Mouse (Mus musculus): ENCODE measurements around the gene Uxs1. TPM values are rescaled to one million over a fixed set of nuclear protein-coding genes. Genes with fewer than 3 reads are reported as not detected.

The Uxs1 gene
- 42.6 and 44.2 TPM in 2 replicates for polyA plus RNA-seq (2011; ENCODE audit: insufficient read length, low read depth, missing spikeins)

DNA sequence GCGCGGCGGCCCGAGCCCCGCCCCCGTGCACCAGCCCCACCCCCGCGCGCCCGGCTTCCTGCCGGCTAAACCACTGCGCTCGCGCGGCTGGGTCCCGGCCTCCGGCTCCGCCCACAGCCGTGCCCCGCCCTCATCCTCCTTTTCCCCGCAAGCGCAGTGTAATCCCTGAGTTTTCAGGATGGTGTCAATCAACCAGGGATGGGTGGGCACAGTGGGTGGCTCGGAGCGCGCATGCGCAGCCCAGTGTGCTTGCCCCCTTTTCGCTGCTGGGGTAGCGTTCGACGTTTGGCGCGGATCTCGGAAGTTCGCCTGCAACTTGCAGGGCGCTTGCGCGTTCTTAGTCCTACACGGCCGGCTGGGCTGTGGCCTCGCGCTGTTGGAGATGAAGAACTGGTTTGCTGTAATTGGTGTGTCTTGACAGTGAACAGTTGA, at the start of gene Uxs1:
Uxs1 (minus strand) TSS at position 38 of the 432 bp plus-strand sequence.
- TF ChIP-seq CTCF (IDR thresholded peaks at IDR 0.05; ENCODE audit: borderline replicate concordance, insufficient read depth, low read length) (no peak), POLR2A (IDR thresholded peaks at IDR 0.05; ENCODE audit: low read depth, low read length) (peak; percentile 98)
- peak within 1 kb of the TSS; percentile 76 for H3K27ac ChIP-seq (ENCODE audit: insufficient read depth, low read length)
- H3K4me1 ChIP-seq (ENCODE audit: control insufficient read depth, insufficient read depth, low read length): no peaks in the 10 kb centered on the region
- H3K4me3 ChIP-seq (ENCODE audit: insufficient read depth, low read length): peak within 1 kb of the TSS; percentile 71

DNA sequence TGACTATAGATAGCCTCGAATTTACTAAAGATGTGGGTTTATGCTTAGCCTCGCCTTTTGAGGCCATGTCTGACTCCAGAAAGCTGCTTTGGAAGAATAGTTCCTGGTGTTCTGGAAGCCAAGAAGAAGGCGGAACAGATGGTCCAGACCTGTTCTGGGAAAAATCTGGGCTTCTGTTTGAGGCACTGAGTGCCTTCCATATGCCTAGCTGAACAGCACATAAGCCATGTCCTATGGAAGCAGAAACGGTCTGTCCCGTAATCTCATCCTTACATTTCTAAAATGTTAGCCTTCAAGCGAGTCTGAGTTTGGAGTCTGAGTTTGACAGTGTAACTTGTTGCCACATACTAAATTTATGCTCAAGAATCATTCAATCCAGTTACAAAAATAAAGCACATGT, 49.6 kb upstream of the Uxs1 start:
- Histone ChIP-seq H3K27ac (ENCODE audit: insufficient read depth, low read length) (no peak overlapping the region), H3K4me1 (ENCODE audit: control insufficient read depth, insufficient read depth, low read length) (no peaks in the 10 kb centered on the region), H3K4me3 (ENCODE audit: insufficient read depth, low read length) (no peak overlapping the region)
- TF ChIP-seq POLR2A (IDR thresholded peaks at IDR 0.05; ENCODE audit: low read depth, low read length) (no peak), CTCF (IDR thresholded peaks at IDR 0.05; ENCODE audit: borderline replicate concordance, insufficient read depth, low read length) (no peak)

DNA sequence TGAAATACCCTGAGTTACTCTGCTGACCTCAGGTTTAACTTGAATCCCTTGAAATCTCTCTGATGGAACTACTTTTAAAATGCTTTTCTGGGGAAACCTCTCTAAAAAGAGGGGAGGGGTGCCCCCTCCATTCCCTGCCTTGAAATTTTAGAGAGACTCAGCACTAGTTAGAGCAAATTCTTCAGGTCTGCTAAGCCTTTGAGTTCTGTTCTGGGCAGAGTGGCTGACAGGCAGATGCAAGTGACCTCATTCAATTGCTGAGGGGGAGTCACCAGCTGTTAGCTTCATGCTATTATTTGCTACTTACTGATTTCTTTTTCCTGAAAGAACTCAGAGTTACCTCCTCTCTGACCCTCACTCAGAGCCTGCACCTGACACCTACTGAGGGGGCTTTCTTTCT, 43.5 kb upstream of the Uxs1 start:
- Histone ChIP-seq H3K4me3 (ENCODE audit: insufficient read depth, low read length) (no peak overlapping the region), H3K27ac (ENCODE audit: insufficient read depth, low read length) (no peak overlapping the region), H3K4me1 (ENCODE audit: control insufficient read depth, insufficient read depth, low read length) (no peaks in the 10 kb centered on the region)
- TF ChIP-seq POLR2A (IDR thresholded peaks at IDR 0.05; ENCODE audit: low read depth, low read length) (no peak), CTCF (IDR thresholded peaks at IDR 0.05; ENCODE audit: borderline replicate concordance, insufficient read depth, low read length) (no peak)

DNA sequence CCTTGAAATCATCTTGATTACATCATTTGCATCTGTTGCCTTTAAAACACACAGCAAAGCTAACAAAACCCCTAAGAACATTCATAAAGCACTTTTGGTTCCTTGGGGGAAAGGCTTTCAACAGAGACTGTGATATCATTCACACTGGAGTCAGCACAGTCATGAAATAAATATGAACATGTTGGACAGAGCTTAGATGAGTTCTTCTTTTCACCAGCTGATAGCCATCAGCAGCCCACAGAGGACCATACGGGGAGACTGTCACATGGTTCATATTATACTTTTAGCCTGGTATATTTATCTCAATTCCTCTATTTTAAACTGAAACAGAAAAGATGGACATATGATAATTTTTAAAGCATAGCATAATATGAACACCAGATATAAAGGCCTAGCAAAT, 40.9 kb upstream of the Uxs1 start:
- no peak for TF ChIP-seq POLR2A (IDR thresholded peaks at IDR 0.05; ENCODE audit: low read depth, low read length)
- TF ChIP-seq CTCF (IDR thresholded peaks at IDR 0.05; ENCODE audit: borderline replicate concordance, insufficient read depth, low read length): no peak
- H3K4me3 ChIP-seq (ENCODE audit: insufficient read depth, low read length): no peak overlapping the region
- H3K27ac ChIP-seq (ENCODE audit: insufficient read depth, low read length): no peak overlapping the region
- H3K4me1 ChIP-seq (ENCODE audit: control insufficient read depth, insufficient read depth, low read length): no peaks in the 10 kb centered on the region

DNA sequence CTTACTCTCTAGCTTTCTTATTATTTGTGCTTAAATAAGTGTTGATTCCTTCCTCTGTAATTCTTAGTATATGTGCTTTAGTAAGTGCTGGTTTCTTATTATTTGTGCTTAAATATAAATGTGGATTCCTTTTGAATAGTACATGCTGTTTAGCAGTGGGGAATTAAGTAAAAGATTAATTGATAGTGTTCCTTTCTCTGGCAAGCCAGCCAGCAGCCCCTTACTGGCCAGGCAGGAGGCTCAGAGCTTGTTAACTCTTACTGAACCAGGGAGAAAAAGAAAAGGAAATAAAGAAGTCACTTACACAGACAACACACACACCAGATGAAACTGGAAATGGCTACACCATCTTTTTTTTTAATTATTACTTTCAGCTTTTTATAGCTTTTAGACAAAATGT, 37.2 kb upstream of the Uxs1 start:
- no peak overlapping the region for H3K27ac ChIP-seq (ENCODE audit: insufficient read depth, low read length)
- no peak for TF ChIP-seq POLR2A (IDR thresholded peaks at IDR 0.05; ENCODE audit: low read depth, low read length)
- no peak for TF ChIP-seq CTCF (IDR thresholded peaks at IDR 0.05; ENCODE audit: borderline replicate concordance, insufficient read depth, low read length)
- H3K4me1 ChIP-seq (ENCODE audit: control insufficient read depth, insufficient read depth, low read length): no peaks in the 10 kb centered on the region; the same call in 1 of the 2 replicates
- no peak overlapping the region for H3K4me3 ChIP-seq (ENCODE audit: insufficient read depth, low read length)

DNA sequence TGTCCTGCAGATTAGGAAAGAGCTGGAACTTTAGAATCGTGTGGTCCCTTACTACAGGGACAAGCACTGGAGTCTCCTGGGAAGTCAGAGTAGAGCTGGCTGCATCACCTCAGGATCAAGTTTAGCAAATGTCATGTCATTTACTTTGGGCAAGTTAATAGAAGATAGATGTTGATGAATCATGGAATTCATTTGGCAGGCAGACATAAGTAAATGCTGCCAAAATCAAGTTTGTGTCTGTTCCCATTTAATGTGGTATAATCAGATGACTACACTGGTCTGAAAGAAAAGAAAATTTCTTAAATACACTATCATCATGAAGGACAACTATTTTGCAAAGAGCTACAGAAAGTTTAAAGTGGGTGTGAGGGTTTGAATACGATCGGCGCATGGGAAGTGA, 35.0 kb upstream of the Uxs1 start:
- no peak overlapping the region for H3K4me3 ChIP-seq (ENCODE audit: insufficient read depth, low read length)
- TF ChIP-seq POLR2A (IDR thresholded peaks at IDR 0.05; ENCODE audit: low read depth, low read length) (no peak), CTCF (IDR thresholded peaks at IDR 0.05; ENCODE audit: borderline replicate concordance, insufficient read depth, low read length) (no peak)
- H3K4me1 ChIP-seq (ENCODE audit: control insufficient read depth, insufficient read depth, low read length): no peaks in the 10 kb centered on the region; the same call in 1 of the 2 replicates
- no peak overlapping the region for H3K27ac ChIP-seq (ENCODE audit: insufficient read depth, low read length)

DNA sequence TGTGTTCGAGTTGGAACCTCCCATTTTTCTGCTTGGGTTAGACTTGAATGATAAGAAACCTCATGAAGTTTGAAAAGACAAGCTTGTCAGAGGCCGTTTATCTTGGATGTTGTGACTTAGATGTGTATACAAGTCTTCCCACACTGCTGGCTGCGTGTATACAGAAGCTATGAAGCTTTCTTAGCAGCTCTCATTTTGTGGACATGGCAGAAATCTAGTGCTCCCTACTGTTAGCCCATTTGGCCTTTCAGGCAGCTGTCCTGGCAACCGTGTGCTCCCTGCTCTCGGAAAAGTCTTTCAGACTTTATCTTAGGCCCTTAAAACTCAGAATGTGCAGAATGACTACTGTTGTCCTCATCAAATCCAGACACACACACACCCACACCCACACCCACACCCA, 31.4 kb upstream of the Uxs1 start:
- no peak overlapping the region for H3K27ac ChIP-seq (ENCODE audit: insufficient read depth, low read length)
- no peak overlapping the region for H3K4me3 ChIP-seq (ENCODE audit: insufficient read depth, low read length)
- H3K4me1 ChIP-seq (ENCODE audit: control insufficient read depth, insufficient read depth, low read length): no peaks in the 10 kb centered on the region; the same call in 1 of the 2 replicates
- TF ChIP-seq POLR2A (IDR thresholded peaks at IDR 0.05; ENCODE audit: low read depth, low read length) (no peak), CTCF (IDR thresholded peaks at IDR 0.05; ENCODE audit: borderline replicate concordance, insufficient read depth, low read length) (no peak)

DNA sequence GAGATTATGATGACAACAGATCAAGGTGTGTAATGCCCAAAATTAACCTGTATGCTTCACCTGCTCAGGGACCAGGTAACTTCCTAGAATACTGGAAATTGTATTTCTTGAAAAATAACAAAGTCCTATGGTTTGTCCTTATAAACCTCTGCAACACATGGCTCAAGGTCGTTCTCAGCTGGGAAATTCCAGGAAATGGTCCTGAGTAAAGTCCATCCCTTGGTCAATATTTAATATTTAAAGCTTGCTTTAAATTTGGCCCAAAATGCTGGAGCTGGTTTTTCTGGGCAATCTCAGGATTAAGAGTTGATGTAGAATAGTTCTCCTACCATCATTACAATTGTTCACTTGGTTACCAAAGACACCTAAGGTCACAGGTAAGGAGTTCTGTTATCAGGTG, 30.1 kb upstream of the Uxs1 start:
- no peak for TF ChIP-seq CTCF (IDR thresholded peaks at IDR 0.05; ENCODE audit: borderline replicate concordance, insufficient read depth, low read length)
- no peak for TF ChIP-seq POLR2A (IDR thresholded peaks at IDR 0.05; ENCODE audit: low read depth, low read length)
- H3K4me1 ChIP-seq (ENCODE audit: control insufficient read depth, insufficient read depth, low read length): no peaks in the 10 kb centered on the region
- H3K4me3 ChIP-seq (ENCODE audit: insufficient read depth, low read length): no peak overlapping the region

DNA sequence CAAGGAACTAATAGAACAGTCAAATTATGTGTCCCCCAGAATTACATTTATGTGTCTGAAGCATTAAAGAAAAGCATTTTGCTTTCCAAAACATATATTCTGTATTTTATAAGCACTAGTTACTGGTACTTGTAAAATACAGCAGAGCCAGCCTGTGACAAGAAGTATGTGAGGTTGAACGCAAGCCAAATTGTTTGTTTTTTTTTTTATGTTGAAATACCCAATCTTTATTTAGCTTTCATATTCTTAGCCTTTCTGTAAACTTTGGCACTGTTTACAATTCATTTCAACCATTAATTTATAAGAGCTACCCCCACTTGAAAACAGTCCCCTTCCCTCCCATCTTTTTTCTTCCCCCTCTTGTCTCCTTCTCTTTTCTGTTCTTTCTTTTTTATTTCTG, 28.0 kb upstream of the Uxs1 start:
- no peak overlapping the region for H3K27ac ChIP-seq (ENCODE audit: insufficient read depth, low read length)
- no peaks in the 10 kb centered on the region for H3K4me1 ChIP-seq (ENCODE audit: control insufficient read depth, insufficient read depth, low read length)
- H3K4me3 ChIP-seq (ENCODE audit: insufficient read depth, low read length): no peak overlapping the region
- no peak for TF ChIP-seq POLR2A (IDR thresholded peaks at IDR 0.05; ENCODE audit: low read depth, low read length)
- TF ChIP-seq CTCF (IDR thresholded peaks at IDR 0.05; ENCODE audit: borderline replicate concordance, insufficient read depth, low read length): no peak

More for the DNA sequence above, 30.1 kb upstream of the Uxs1 start:
- no peak overlapping the region for H3K27ac ChIP-seq (ENCODE audit: insufficient read depth, low read length)

DNA sequence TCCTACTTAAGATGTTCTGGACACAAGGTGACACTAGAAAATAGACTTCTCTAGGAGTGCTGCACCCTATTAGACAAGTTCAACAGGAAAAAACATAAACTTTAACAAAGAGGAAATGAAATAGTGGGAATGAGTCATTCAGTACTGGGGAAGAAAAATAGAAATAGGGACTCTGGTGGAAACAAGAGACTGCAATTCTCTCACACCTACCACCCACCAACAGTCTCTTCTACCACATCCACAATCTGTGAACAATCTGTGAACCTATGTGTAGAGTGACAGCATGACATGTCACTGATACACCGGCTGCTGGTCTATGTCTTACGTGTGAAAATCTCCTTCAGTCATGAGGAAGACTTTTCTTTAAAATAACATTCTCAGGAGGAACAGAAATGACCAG, 15.8 kb upstream of the Uxs1 start:
- Histone ChIP-seq H3K4me3 (ENCODE audit: insufficient read depth, low read length) (no peak overlapping the region), H3K4me1 (ENCODE audit: control insufficient read depth, insufficient read depth, low read length) (0 out of 2 replicates have a peak, but pooled peaks cover 2% of the 10 kb centered on the region), H3K27ac (ENCODE audit: insufficient read depth, low read length) (no peak overlapping the region; the same call in 1 of the 2 replicates)
- TF ChIP-seq POLR2A (IDR thresholded peaks at IDR 0.05; ENCODE audit: low read depth, low read length) (no peak), CTCF (IDR thresholded peaks at IDR 0.05; ENCODE audit: borderline replicate concordance, insufficient read depth, low read length) (no peak)

DNA sequence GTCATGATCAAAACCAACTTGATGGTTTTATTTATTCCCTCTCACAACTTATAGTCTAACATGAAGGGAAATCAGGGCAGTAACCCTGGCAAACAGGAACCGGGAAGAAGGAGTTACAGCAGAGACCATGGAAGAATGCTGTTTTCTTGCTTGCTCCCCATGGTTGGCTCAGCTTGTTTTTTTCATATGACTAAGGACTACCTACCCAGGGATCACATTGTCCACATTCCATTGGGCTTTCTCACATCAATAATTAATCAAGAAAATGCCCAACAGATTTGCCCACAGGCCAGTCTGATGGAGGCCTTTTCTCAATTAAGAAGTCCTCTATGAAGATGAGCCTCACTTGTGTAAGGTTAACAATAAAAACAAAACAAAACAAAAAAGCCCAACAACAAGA, 9.6 kb upstream of the Uxs1 start:
- Histone ChIP-seq H3K4me3 (ENCODE audit: insufficient read depth, low read length) (no peak overlapping the region), H3K27ac (ENCODE audit: insufficient read depth, low read length) (no peak overlapping the region), H3K4me1 (ENCODE audit: control insufficient read depth, insufficient read depth, low read length) (no peaks in the 10 kb centered on the region)
- TF ChIP-seq CTCF (IDR thresholded peaks at IDR 0.05; ENCODE audit: borderline replicate concordance, insufficient read depth, low read length) (no peak), POLR2A (IDR thresholded peaks at IDR 0.05; ENCODE audit: low read depth, low read length) (no peak)
